Mouse (Mus musculus) gastrocnemius, postnatal 36 days (tissue): ENCODE data around the gene Mga. TPM values are rescaled to one million over a fixed set of nuclear protein-coding genes. Genes with fewer than 3 reads are reported as not detected.

Experiments used
- DNase-seq, 2 experiments: peaks; one replicate each; pipeline ENCODE4 v3.0.0; 2022
- intact Hi-C: fragments of 180-260 bp; cut with DNase I; formaldehyde crosslinking; loops from one replicate; pipeline ENCODE4 v1.15.1; 2025
- long read RNA-seq, 2 experiments: library from polyadenylated mRNA; stranded (forward); transcript quantifications; one replicate each; pipeline ENCODE4 v2.0.0; 2021
- total RNA-seq, 2 experiments: library from RNA; stranded (reverse); gene quantifications; 2 replicates each; pipeline ENCODE4 v1.2.3; 2021

Mga gene
- total RNA-seq, result 10 to 100 TPM; 21.7 to 34.1 TPM
- long read RNA-seq, experiment 1, result 0 reads
- long read RNA-seq, experiment 2, partial matches to known transcripts, result 2 of 3 reads
- long read RNA-seq, experiment 2, other reads (novel, unspliced or antisense), result 1 of 3 reads

DNA sequence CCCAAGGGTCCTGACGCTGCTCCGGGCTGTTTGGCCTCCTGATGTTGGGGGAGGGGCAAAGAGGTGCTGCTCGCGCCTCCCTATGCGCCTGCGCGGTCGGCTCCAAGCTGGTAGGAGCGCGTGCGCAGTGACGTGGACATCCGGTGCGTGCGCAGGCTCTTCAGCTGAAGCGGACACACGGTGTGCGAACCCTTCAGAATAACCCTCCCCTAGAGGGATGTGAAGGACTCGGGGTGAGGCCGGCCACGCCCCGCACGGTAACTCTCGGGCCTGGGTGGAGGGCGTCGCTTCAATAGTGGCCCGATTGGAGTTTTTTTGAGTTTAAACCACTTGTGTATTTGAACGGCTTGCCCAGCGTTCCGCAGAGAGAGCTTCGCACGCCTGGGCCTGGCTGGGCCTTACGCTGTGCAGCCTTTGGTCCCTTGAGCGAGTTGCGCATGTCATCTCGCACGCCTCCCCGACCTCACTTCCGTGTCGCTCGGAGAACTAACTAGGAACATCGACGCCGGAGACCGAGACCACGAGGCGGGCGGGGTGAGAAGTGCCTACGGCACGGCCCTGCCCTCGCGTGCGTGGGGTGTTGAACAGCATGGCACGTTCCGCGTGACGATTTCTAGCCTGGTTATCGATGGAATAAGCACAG lies at the start of gene Mga:
Gene Mga (plus strand): TSS at position 139 of the 643 bp plus-strand sequence.
- peak; percentile 90 to 94 for DNase-seq
- intact Hi-C loops, result no loop called here

DNA sequence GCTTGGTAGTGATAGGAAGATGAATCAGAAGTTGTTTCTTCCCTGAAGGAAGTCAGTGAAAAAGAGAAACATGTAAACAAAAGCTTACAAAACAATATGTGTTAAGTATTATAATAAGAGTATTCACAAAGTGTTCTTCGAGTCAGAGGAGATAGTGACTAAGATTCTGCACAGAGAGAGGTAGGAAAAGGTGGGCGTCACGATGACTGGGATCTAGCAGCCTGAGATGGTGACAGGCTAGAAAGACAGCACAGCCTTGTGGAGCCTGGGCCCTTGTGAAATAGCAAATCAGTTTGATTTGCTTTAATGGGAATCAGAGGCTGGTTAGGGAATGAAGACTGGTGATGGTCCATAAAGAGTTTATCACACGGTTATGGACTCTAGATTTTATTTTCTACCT lies 43.2 kb upstream of the Mga start:
- no peak for DNase-seq
- intact Hi-C loops, result no loop called here

DNA sequence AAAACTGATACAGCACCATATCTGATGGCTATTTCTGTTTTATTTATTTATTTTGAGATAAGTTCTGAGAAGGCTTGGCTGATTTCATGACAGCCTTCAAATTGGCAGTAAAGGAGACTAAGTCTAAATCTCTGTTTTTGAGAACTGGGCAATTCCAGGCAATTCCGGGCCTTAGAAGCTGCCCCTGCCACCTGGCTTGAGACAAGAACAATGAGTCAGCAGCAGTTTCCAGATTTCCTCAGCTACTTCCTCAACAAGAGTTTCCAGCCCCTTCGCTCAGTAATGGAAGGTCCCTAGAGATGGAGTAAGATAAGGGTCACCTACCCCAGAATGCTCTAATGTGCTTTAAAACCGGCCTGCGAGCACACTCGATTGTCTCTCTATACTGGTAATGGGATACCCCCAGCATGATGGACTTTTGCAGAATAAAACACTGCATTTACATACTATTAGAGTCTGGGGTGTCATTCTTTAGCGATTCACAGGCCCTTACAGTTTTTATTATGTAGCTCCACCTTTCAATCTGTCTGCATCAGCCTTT lies 41.6 kb upstream of the Mga start:
- intact Hi-C loops, result no loop called here

DNA sequence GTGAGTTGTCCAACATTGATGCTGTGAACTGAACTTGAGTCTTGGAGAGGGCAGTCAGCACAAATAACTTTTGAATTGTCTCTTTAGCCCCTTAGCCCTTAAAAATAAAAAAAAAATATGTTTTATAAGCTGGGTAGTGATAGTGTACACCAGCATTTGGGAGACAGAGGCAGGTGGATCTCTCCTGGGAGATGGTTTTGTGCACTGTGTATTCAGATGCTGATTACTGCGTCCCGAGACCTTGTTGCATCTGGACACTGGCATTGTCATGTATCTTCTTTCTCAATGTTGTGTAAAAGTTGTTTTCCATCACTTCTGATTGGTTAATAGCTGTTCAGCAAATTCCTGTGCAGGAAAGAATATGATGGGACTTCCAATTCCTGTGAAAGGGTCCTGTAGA lies 39.7 kb upstream of the Mga start:
- no peak for DNase-seq
- intact Hi-C loops, result no loop called here

More for the DNA sequence above, 41.6 kb upstream of the Mga start:
- DNase-seq, result no peak

DNA sequence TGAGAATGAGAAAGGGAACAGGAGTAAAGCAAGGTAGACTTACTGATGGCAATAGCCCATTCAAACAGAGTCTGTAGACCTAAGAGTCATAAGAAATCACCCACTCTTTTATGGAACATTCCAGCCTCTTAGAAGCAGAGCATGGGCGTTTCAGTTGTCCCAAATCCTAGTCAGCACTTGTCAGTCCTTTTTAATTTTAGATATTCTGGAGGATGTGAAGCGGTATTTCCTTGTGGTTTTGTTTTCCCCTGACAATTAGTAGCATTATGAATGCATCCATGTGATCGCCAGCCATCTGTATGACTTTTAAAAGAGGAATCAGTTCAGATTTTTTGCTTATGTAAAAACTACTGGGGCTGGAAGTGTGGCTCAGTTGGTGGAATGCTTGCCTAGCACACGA lies 32.5 kb upstream of the Mga start:
- DNase-seq, result no peak
- intact Hi-C loops, result no loop called here

DNA sequence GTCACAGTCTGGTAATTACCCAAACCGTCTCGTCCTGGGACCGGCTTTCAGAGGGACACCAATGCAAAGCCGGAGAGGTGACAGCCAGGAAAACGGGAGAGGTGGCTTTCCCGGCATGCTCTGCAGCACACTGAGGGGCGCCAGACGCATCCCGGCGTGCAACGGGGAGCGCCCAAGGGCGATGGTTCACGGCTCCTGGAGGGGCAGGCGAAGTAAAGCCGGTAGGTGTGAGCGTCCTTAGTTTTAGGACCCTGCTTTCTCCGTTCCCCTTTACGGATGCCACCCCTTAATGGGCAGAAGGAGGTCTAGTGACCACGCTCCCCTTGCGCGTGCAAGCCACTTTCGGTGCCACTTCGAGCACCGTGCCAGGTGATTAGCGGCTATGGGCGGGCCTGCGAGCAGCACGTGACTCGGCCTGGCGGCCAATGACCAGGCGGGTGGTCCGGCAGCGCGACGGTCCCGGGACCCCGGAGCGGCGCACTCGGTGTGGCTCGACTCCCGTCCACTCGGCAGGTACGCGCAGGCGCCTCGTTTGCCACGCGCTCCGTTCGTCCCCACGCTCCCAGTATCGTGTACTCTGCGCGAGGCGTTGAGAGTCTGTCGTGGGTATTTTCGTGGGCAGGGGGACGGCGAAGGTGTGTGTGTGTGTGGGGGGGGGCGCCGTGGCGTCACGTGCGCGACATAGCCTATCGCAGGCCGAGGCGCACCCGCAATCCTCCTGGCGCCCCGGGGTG lies 24.5 kb upstream of the Mga start:
- DNase-seq, result peak; percentile 55 to 66
- intact Hi-C loops, result no loop called here

DNA sequence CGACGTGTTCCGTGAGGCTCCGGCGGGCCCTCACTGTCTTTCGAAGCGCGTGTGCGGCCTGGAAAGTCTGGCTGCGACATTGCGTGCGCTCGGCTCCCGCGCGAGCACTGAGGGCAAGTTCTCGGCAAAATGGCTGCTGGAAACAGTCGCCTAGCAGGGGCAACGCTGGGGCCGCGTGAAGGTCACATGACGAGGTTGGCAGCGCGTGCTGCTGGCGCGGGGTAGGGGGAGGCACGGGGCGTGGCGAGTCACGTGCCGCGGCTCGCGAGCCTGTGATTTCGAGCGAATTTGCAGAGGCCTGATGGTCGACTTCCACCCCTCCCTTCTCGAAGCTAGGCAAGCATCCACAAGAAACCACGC lies 23.9 kb upstream of the Mga start:
- intact Hi-C loops, result no loop called here
- DNase-seq, result peak; percentile 82 to 84

DNA sequence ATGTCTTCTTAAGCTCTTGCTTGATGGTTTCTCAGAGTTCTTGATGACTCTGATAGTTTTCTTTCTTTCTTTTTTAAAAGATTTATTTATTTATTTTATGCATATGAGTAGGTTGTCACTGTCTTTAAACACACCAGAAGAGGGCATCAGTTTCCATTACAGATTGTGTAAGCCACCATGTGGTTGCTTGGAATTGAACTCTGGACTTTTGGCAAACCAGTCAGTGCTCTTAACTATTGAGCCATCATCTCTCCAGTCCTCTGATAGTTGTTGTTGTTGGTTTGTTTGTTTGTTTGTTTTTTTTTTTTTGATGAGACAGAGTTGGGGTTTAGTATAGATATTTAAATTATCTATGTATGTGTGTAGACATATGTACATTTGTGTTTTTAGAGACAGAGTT lies 21.0 kb upstream of the Mga start:
- intact Hi-C loops, result no loop called here
- no peak for DNase-seq

DNA sequence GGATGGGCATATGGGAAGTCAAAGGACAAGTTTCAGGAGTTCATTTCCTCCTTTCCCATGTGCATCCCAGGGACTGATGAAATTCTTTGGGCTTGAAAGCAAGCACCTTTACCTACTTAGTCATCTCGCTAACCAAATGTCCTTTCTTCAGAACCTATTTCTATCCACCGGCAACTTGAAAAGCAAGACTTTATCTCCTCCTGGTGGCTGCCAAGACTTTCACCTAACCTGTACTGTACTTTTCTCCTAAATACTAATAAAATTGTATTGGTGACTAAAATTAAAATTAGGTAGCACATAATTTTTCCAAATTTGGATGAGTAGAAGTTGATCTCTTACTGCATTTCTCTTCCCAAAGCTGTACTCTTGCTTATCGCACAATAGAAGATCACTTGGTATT lies 9.8 kb upstream of the Mga start:
- intact Hi-C loops, result no loop called here
- no peak for DNase-seq

DNA sequence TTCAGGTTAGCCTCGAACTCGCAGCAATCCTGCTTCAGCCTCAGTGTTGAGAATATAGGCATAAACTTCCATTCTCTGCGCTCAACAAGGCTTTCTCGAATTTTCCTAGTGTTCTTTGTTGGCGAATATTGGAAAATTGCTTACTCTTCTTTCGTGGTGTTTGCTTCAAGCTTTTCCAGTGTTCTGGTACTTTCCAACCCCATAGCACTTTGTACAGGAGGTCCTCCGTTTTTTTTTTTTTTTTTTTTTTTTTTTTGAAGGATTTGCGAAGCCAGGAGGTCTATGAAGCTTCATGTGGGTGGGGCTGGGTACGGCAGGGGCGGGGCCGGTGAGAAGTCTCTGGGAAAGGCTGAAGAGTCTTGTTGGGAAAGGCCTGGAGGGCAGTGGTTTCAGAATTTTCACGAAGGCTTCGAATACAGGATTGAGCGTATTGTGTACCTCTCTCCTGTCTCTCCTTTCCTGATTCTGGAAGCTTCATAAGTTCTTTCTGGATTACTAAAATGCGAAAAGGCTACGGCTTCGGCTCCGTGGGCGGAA lies 407 bp upstream of the Mga start:
- DNase-seq, result no peak
- intact Hi-C loops, result no loop called here

DNA sequence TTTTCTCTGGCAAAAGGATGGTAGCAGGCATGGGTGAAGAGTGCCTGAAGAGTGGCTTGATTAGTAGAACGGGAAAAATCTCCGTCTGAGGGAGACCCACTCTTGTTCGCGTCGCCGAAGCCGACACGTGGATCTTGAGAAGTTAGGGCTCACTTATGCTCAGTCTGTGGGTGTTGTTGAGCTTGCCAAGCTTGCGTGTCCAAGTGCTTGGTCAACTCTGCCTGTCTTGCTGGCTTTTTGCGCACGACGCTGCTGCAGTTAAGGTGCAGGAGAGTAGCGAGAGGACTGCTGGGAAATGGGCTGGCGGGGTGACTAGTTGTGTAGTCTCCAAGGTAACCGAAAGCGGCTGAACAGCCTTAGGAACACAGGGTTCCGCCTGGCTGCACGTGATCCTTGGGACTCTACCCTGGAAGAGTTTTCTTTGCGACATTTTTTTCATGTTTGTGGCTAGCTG lies 1.1 kb downstream of the Mga start:
- peak; percentile 40 to 48 for DNase-seq
- intact Hi-C loops, result no loop called here

DNA sequence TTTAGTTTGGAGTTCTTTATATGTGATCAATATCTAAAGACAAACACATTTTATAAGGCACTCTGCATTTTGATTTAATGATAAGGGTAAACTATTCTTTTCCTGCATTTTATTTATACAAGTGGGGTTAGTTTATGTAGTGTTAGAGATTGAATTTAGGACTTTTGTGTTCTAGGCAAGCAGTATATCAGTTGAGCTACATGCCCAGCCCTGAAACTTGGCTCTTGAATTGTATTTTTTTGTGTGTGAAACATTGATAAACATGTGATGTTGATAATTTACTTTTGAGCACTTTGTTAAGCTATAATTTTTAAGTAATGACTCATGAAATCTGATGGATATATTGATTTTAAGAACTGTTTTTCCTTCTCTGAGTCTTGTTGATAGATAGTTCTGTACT lies 19.0 kb downstream of the Mga start:
- intact Hi-C loops, result no loop called here
- DNase-seq, result no peak

DNA sequence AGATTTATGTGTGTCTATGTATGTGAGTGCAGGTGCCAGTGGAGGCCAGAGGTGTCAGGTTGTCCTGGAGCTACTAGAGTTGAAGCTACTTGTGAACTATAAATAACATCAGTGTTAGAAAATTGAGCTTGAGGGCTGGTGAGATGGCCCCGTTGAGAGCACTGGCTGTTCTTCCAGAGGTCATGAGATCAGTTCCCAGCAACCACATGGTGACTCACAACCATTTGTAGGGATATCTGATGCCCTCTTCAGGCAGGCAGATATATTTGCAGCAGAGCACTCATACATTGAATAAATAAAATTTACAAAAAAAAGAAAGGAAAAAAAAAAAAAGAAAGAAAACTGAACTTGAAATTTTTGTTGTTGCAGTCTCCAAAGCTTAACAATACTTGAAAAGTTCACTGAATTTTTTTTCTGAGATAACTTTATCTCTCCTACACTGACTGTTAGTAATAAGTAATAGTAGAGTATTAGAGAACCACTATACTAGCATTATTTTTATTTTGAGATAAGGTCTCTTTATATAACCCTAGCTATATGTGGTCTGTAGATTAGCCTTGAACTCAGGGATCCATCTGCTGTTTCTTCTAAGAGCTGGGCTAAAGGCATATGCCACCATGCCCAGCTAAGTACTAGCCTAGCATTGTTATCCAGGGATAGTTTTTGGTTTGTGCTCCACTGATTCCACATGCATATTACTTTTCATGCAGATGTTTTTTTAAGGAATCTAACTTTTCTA lies 20.8 kb downstream of the Mga start:
- intact Hi-C loops, result no loop called here
- DNase-seq, result no peak

DNA sequence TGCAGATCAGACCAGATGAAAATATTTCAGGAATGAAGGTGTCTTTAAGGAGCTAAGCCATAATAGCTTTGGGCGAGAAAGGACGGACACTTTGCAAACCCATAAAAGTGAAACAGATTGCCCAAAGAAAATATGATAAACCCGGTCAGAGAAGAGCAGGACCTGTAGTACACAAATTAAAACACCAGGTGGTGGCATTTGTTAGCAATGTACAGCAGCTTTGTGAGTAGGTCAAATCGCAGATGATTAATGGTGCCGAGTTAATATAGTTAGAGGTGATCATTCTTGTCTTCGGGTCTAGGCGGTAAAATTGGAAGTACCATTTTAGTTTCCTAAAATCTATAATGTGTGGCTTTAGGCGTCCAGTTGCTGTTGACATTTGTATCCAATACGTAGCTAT lies 73.5 kb downstream of the Mga start:
- intact Hi-C loops, result loop anchor here (1.0 kb wide), 1 partner anchor 42 kb away; no protein-coding TSS in a partner anchor
- no peak for DNase-seq

DNA sequence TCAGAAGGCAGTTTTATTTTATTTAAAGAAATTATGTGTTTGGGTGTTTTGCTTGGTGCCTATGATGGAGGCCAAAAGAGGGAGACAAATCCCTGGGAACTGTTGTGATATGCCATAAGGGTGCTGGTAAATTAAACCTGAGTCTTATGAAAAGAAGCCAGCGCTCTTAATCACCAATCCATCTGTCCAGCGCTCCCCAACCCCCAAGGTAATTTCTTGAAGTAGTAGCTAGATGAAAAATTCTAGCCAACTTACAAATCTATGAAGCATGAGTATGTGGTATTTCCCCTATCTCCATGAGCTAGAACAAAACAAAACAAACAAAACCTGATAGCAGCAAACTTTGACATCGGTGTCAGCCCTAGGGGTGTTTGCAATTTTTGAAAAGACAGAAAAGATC lies 74.3 kb downstream of the Mga start:
- intact Hi-C loops, result no loop called here
- no peak for DNase-seq

DNA sequence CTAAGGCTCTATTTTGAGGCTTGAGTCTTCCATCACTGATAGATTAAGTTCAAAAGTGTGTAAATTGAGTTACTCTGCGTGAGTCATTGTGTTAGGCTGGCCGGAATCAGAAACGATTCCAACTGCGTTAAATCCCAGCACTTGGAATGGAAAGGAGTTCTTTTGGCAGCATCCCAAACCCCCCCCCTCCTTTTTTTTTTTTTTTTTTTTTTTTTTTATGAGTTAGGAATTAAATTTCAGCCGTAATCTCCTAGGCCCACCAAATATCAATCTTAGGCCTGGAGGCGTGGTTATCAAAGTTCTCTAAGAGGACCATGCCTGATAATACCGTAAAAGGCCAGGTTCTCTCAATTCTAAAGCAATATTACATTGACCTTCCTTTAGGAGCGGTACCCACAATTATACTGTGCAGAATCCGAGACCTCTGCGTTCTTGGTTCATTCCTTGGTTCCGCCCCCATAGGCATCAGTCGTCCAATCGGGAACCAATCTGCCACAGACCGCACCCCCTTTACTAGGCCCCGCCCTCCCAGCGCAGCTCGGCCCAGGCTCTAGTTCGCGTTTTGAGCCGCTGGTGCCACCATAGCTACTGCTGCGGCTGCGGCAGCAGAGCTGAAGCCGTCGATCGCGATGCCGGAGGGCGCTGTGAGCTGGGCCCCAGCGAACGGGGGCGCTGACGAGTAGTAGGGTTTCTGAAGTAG lies 75.0 kb downstream of the Mga start:
- DNase-seq, result peak; percentile 92 to 94
- intact Hi-C loops, result no loop called here

DNA sequence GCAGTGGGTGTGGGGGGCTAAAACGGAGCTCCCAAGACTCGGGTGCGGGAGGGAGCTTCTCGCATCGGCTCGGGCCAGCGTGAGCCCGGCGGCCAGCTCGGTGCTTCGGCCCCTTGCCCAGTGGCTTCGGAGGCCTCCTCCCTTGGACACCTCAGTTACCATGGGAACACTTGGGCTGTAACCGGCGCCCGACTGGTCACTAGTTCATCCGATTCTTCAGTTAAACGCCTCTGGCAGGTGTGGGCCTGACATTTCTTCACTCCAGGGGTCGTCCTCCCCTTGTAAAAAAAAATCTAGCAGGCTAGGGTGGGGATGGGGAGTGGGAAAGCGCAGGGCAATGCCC lies 75.5 kb downstream of the Mga start, which contains the start of gene Mapkbp1:
Gene Mapkbp1 (plus strand): TSS at position 163 of the 343 bp plus-strand sequence.
- no peak for DNase-seq
- intact Hi-C loops, result no loop called here

DNA sequence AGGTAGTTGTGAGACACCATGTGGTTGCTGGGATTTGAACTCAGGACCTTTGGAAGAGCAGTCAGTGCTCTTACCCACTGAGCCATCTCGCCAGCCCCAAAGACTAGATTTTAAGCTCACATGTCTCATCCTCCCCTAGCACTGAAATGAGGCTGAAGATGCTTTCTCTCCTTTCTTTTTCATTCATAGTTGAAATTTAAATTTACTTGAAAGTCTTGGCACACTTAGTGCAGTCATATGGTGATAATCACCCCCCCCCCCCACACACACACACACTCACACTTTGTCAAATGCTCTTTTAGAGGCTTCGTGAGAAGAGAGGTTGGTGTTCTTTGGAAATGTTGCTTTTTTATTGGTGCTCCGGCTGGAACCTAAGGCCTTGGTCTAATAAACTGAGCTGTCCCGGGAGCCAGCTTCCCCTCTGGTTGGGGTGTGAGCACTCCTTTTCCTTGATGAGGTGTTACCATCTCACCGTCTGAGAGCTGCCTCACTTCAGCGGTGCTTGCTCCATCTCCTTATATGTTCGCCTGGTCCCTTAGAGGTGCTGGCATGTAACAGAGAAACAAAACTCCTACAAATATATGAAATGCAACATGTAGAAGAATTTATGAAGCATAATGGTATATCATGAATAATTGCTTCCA lies 83.4 kb downstream of the Mga start:
- intact Hi-C loops, result no loop called here
- DNase-seq, result no peak

DNA sequence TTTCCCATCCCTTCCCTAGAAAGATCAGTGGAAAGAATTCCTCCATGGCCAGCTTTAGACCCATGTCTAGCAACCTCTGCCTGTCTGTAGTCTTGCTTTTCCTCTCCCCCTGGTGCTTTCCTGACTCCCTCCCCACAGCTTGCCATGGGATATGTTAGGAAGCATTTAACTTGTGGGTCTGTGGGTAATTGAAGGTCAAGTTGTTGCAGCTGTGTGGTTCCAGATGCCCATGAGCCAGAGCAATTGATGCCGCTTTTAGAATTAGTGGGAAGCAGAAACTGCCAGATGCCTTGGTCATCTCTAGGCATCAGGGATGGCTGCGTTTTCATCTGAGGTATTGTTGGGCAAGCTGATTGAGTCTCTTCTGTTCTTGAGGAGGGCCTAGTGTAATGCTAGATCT lies 84.6 kb downstream of the Mga start:
- intact Hi-C loops, result no loop called here
- no peak for DNase-seq

DNA sequence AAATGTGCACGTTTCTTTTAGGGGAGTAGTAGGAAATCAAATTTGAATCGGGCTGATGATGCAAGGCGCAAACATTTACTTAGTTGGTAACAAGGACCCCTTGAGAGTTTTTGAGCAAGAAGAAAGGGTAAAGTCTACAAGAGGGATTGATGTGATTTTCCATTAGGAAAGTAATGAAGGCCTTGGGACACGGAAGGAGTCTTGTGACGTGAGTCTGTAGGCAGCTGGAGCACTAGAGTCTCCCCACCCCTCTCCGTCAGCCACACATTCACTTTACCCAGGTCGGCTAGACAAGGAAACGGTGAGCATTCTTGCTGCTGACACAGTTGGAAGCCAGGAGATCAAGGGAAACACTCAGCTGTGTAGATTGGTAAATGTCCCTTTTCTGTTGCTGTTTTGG lies 88.8 kb downstream of the Mga start:
- DNase-seq, result no peak
- intact Hi-C loops, result no loop called here
